Mouse (Mus musculus): ENCODE data around the gene Wfdc15a. TPM values are rescaled to one million over a fixed set of nuclear protein-coding genes. Genes with fewer than 3 reads are reported as not detected.

The Wfdc15a gene
- total RNA-seq (2012; rRNA removed) (not detected in 2 replicates), total RNA-seq (2014; rRNA removed) (not detected in 2 replicates), polyA plus RNA-seq (2012; ENCODE audit: insufficient read length, low read depth) (not detected in 2 replicates)

GRCm38 (mm10) chr2:164199626-164200327 is at the start of gene Wfdc15a:
Gene Wfdc15a, minus strand, starts transcription at chr2:164200130.
- Histone ChIP-seq H3K9me3 (replicated peaks; ENCODE audit: low read length) (no peaks in the 10 kb centered on the region), H3K4me3 (replicated peaks in 1 of 3; ENCODE audit: low read depth in 2 of 3, low read length in 2 of 3, poor library complexity in 1 of 3) (no peak within 1 kb of the TSS), H3K9ac (ENCODE audit: insufficient read depth, low read depth) (no peak within 1 kb of the TSS), H3K4me2 (ENCODE audit: insufficient read depth, low read depth, poor library complexity, severe bottlenecking) (no peak within 1 kb of the TSS), H3K36me3 (replicated peaks in 1 of 2; ENCODE audit: control insufficient read depth in 1 of 2, insufficient read depth in 1 of 2, low read length in 1 of 2) (no peaks in the 10 kb centered on the region), H3K4me1 (ENCODE audit: control insufficient read depth in 1 of 2, insufficient read depth in 2 of 2) (peaks cover 11 to 25% of the 10 kb centered on the region in 2 experiments), H3K27ac (ENCODE audit: insufficient read depth, low read depth) (no peak within 1 kb of the TSS), H3K27me3 (replicated peaks) (no peaks in the 10 kb centered on the region), H3K79me2 (replicated peaks; ENCODE audit: control insufficient read depth, extremely low read depth, insufficient read depth, poor library complexity, severe bottlenecking) (no peaks in the 10 kb centered on the region)
- in situ Hi-C loops (cut with MboI; ENCODE audit: low pct_ligation_motif_present, low pct_unique_long_range_greater_than_20kb, low sequenced_read_pairs) = no loop called here
- no peak for DNase-seq (ENCODE audit: extremely low read depth)
- dilution Hi-C loops (cut with MboI; ENCODE audit: extremely low pct_ligation_motif_present, extremely low pct_unique_long_range_greater_than_20kb, low sequenced_read_pairs) = no loop called here
- TF ChIP-seq MYC (IDR thresholded peaks at IDR 0.05; ENCODE audit: low read depth, low read length) = no peak
- no peak for TF ChIP-seq KAT2A (IDR thresholded peaks at IDR 0.05; ENCODE audit: insufficient replicate concordance, low read length)
- TF ChIP-seq MEF2A (IDR thresholded peaks at IDR 0.05; ENCODE audit: borderline replicate concordance, low read depth, low read length) = no peak
- no peak for TF ChIP-seq BHLHE40 (IDR thresholded peaks at IDR 0.05; ENCODE audit: low read depth, low read length)
- TF ChIP-seq MAZ (IDR thresholded peaks at IDR 0.05; ENCODE audit: low read depth, low read length) = no peak
- no peak for TF ChIP-seq NRF1 (IDR thresholded peaks at IDR 0.05; ENCODE audit: low read depth, low read length)
- no peak for TF ChIP-seq CHD1 (IDR thresholded peaks at IDR 0.05; ENCODE audit: low read depth, low read length)
- TF ChIP-seq POLR2A (IDR thresholded peaks at IDR 0.05; ENCODE audit: low read depth, low read length) = no peak
- no peak for TF ChIP-seq CTCF (conservative IDR thresholded peaks at IDR 0.05 in 1 of 2, IDR thresholded peaks at IDR 0.05 in 1 of 2; ENCODE audit: low read depth in 2 of 2, low read length in 2 of 2)
- TF ChIP-seq CHD2 (IDR thresholded peaks at IDR 0.05; ENCODE audit: low read length) = no peak
- no peak for TF ChIP-seq MAFK (IDR thresholded peaks at IDR 0.05; ENCODE audit: insufficient replicate concordance, low read length)
- TF ChIP-seq ZMIZ1 (IDR thresholded peaks at IDR 0.05; ENCODE audit: low read depth, low read length) = no peak
- no peak for TF ChIP-seq JUND (conservative IDR thresholded peaks at IDR 0.05; ENCODE audit: low read depth, low read length)
- no peak for TF ChIP-seq IRF4 (IDR thresholded peaks at IDR 0.05; ENCODE audit: low read depth, low read length)
- TF ChIP-seq ELF1 (IDR thresholded peaks at IDR 0.05; ENCODE audit: low read depth, low read length) = no peak
- no peak for TF ChIP-seq E2F4 (IDR thresholded peaks at IDR 0.05; ENCODE audit: insufficient replicate concordance, low read depth, low read length)
- no peak for TF ChIP-seq SIN3A (IDR thresholded peaks at IDR 0.05; ENCODE audit: low read length)
- no peak for TF ChIP-seq TCF12 (IDR thresholded peaks at IDR 0.05; ENCODE audit: low read depth, low read length)

GRCm38 (mm10) chr2:164238366-164238765 is 38.4 kb upstream of the Wfdc15a start, which contains the start of gene Svs2:
Gene Svs2, minus strand, starts transcription at chr2:164238466.
- H3K4me2 ChIP-seq (ENCODE audit: insufficient read depth, low read depth, poor library complexity, severe bottlenecking) = no peak within 1 kb of the TSS
- no peak within 1 kb of the TSS for H3K27ac ChIP-seq (ENCODE audit: insufficient read depth, low read depth)
- dilution Hi-C loops (cut with MboI; ENCODE audit: extremely low pct_ligation_motif_present, extremely low pct_unique_long_range_greater_than_20kb, low sequenced_read_pairs) (no loop called here), in situ Hi-C loops (cut with MboI; ENCODE audit: low pct_ligation_motif_present, low pct_unique_long_range_greater_than_20kb, low sequenced_read_pairs) (no loop called here)
- TF ChIP-seq MYC (IDR thresholded peaks at IDR 0.05; ENCODE audit: low read depth, low read length) = no peak
- H3K4me3 ChIP-seq (replicated peaks in 1 of 3; ENCODE audit: low read depth in 2 of 3, low read length in 2 of 3, poor library complexity in 1 of 3) = no peak within 1 kb of the TSS
- H3K9ac ChIP-seq (ENCODE audit: insufficient read depth, low read depth) = no peak within 1 kb of the TSS
- no peaks in the 10 kb centered on the region for H3K27me3 ChIP-seq (replicated peaks)
- no peaks in the 10 kb centered on the region for H3K79me2 ChIP-seq (replicated peaks; ENCODE audit: control insufficient read depth, extremely low read depth, insufficient read depth, poor library complexity, severe bottlenecking)
- H3K4me1 ChIP-seq (ENCODE audit: control insufficient read depth in 1 of 2, insufficient read depth in 2 of 2) = 0 out of 4 replicates have a peak, but pooled peaks cover 0 to 2% of the 10 kb centered on the region in 2 experiments
- DNase-seq (ENCODE audit: extremely low read depth) = no peak
- no peaks in the 10 kb centered on the region for H3K9me3 ChIP-seq (replicated peaks; ENCODE audit: low read length)
- H3K36me3 ChIP-seq (replicated peaks in 1 of 2; ENCODE audit: control insufficient read depth in 1 of 2, insufficient read depth in 1 of 2, low read length in 1 of 2) = no peaks in the 10 kb centered on the region

Data from CH12.LX (cell line).